Mouse (Mus musculus): ENCODE results near the gene Fbxl16. TPM values are rescaled to one million over a fixed set of nuclear protein-coding genes. Genes with fewer than 3 reads are reported as not detected.

Fbxl16 gene
- total and polyA plus RNA-seq, 3 experiments, result 1.1 to 3.2 (median 1.4) TPM

DNA sequence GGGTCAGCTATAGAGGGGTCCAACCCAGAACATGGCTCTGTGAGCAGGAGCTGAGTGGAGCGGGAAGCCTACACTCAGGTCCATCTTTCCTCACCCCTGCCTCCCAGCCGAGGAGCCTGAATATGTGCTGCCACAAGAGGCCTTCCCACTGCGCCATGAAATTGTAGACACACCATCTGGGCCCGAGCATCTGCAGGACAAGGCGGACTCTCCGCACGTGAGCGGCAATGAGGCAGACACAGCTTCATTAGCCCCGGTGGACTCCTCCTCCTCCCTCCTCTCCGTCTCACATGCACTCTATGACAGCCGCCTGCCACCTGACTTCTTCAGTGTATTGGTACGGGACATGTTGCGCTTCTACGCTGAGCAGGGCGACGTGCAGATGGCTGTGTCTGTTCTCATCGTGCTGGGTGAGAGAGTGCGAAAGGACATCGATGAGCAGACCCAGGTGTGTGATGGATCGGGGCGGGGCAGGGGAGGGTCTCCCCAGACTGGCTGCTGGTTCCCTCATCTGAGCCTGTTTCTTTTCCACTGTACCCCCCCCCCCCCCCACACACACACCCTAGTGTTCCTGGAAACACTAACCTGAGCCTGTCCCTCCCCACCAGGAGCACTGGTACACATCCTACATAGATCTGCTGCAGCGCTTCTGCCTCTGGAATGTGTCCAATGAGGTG is 18.8 kb downstream of the Fbxl16 start:
- intact Hi-C loops (cut with DNase I), result no loop called here
- Histone ChIP-seq H3K4me3 (no peak overlapping the region), H3K79me2 (replicated peaks; ENCODE audit: control insufficient read depth, insufficient read depth, low read length) (no peaks in the 10 kb centered on the region; the same call in 1 of the 2 replicates), H3K9ac (ENCODE audit: low read depth, low read length) (no peak overlapping the region), H3K27me3 (ENCODE audit: control insufficient read depth, insufficient read depth, low read length) (no peaks in the 10 kb centered on the region), H3K4me1 (ENCODE audit: control insufficient read depth, insufficient read depth, low read length) (peaks cover 17% of the 10 kb centered on the region), H3K27ac (no peak overlapping the region), H3K36me3 (ENCODE audit: control insufficient read depth, insufficient read depth, low read length) (no peaks in the 10 kb centered on the region; the same call in 1 of the 2 replicates)
- no peak for TF ChIP-seq EP300 (IDR thresholded peaks at IDR 0.05; ENCODE audit: insufficient read depth, low read depth, low read length)
- TF ChIP-seq CTCF (IDR thresholded peaks at IDR 0.05), result no peak
- TF ChIP-seq POLR2A (IDR thresholded peaks at IDR 0.05; ENCODE audit: insufficient read depth, low read depth, low read length), result no peak
- peak in 1 of 2 experiments; percentile 18 for DNase-seq
- 94% methylated on average over 22 of the region's 22 CpGs for WGBS

DNA sequence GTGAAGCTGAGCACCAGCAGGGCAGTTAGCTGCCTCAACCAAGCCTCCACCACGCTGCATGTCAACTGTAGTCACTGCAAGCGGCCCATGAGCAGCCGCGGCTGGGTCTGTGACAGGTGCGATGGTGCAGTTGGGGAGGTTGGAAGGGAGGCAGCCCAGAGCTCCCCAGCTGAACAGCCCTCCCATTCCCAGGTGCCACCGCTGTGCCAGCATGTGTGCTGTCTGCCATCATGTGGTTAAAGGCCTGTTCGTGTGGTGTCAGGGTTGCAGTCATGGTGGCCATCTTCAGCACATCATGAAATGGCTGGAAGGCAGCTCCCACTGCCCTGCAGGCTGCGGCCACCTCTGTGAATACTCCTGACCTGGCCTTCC is 19.3 kb downstream of the Fbxl16 start:
- 86% methylated on average over 8 of the region's 8 CpGs for WGBS
- H3K36me3 ChIP-seq (ENCODE audit: control insufficient read depth, insufficient read depth, low read length), result no peaks in the 10 kb centered on the region; the same call in 1 of the 2 replicates
- peaks cover 17% of the 10 kb centered on the region for H3K4me1 ChIP-seq (ENCODE audit: control insufficient read depth, insufficient read depth, low read length)

DNA sequence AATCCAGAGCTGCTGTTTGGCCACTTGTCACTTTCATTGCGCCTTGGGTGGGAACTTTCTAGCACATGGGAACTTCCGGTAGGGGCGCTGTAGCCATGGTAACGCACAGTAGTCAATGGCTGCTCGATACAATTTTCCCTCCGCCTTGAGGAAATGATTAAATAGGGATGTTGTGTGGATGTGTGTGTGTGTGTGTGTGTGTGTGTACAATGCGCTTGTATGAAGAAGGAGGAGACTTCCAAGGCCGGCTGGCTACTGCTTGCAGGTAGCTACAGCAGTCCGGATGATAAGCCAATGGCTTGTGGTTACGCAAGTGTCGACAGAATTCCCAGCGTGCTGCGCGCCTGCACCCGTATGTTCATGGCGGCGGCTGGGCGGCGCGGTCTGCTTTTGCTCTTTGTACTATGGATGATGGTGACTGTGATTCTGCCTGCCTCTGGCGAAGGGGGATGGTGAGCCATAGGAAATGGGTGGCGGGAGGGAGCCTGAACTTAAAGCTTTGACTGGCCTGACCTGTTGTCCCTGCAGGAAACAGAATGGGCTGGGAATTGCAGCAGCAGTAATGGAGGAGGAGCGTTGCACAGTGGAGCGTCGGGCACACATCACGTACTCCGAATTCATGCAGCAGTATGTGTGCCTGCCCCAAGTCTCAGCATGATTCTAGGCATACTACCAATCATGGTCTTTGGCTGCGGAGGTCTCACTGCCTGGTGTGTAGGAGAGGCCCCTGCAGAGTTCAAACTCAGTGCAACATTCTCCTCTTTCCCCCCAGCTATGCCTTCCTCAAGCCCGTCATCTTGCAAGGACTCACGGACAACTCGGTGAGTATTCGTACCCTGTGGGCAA is 20.1 kb downstream of the Fbxl16 start, which contains the start of gene Jmjd8:
Gene Jmjd8, plus strand, starts transcription at position 156 of the 846 bp plus-strand sequence.
- H3K27ac ChIP-seq, result peak within 1 kb of the TSS; percentile 81
- no peaks in the 10 kb centered on the region; the same call in 1 of the 2 replicates for H3K36me3 ChIP-seq (ENCODE audit: control insufficient read depth, insufficient read depth, low read length)
- peaks cover 16% of the 10 kb centered on the region for H3K4me1 ChIP-seq (ENCODE audit: control insufficient read depth, insufficient read depth, low read length)
- intact Hi-C loops (cut with DNase I), result no loop called here
- H3K27me3 ChIP-seq (ENCODE audit: control insufficient read depth, insufficient read depth, low read length), result no peaks in the 10 kb centered on the region
- peak; percentile 85 to 86 for DNase-seq
- under 1% methylated on average over 32 of the region's 32 CpGs for WGBS
- peak; percentile 58 for TF ChIP-seq CTCF (IDR thresholded peaks at IDR 0.05)
- TF ChIP-seq POLR2A (IDR thresholded peaks at IDR 0.05; ENCODE audit: insufficient read depth, low read depth, low read length), result peak; percentile 84
- TF ChIP-seq EP300 (IDR thresholded peaks at IDR 0.05; ENCODE audit: insufficient read depth, low read depth, low read length), result no peak
- H3K9ac ChIP-seq (ENCODE audit: low read depth, low read length), result peak within 1 kb of the TSS; percentile 85
- peak within 1 kb of the TSS; percentile 83 for H3K4me3 ChIP-seq
- no peaks in the 10 kb centered on the region; the same call in 1 of the 2 replicates for H3K79me2 ChIP-seq (replicated peaks; ENCODE audit: control insufficient read depth, insufficient read depth, low read length)

More for the DNA sequence above, 19.3 kb downstream of the Fbxl16 start:
- Histone ChIP-seq H3K9ac (ENCODE audit: low read depth, low read length) (no peak overlapping the region), H3K79me2 (replicated peaks; ENCODE audit: control insufficient read depth, insufficient read depth, low read length) (no peaks in the 10 kb centered on the region; the same call in 1 of the 2 replicates), H3K4me3 (peak overlapping the region; percentile 83), H3K27me3 (ENCODE audit: control insufficient read depth, insufficient read depth, low read length) (no peaks in the 10 kb centered on the region), H3K27ac (peak overlapping the region; percentile 81)
- intact Hi-C loops (cut with DNase I), result no loop called here
- no peak for DNase-seq
- no peak for TF ChIP-seq CTCF (IDR thresholded peaks at IDR 0.05)

DNA sequence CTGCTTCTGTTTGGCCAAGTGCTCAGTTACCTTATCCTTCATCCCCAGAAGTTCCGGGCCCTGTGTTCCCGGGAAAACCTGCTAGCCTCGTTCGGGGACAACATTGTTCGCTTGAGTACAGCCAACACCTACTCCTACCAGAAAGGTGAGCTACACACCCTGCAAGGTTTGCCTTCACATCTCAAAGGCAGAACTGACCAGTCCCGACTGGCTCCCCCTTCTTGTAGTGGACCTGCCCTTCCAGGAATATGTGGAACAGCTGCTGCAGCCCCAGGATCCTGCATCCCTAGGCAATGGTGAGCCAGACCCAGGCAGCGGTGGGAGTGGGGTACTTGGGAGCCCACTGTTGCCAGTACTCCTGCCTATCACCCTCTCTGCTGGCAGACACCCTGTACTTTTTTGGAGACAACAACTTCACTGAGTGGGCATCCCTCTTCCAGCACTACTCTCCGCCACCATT is 20.7 kb downstream of the Fbxl16 start:
- no peak for DNase-seq
- no peaks in the 10 kb centered on the region for H3K27me3 ChIP-seq (ENCODE audit: control insufficient read depth, insufficient read depth, low read length)
- peak overlapping the region; percentile 83 for H3K4me3 ChIP-seq
- H3K36me3 ChIP-seq (ENCODE audit: control insufficient read depth, insufficient read depth, low read length), result no peaks in the 10 kb centered on the region; the same call in 1 of the 2 replicates
- peaks cover 12% of the 10 kb centered on the region for H3K4me1 ChIP-seq (ENCODE audit: control insufficient read depth, insufficient read depth, low read length)
- H3K27ac ChIP-seq, result no peak overlapping the region
- H3K79me2 ChIP-seq (replicated peaks; ENCODE audit: control insufficient read depth, insufficient read depth, low read length), result no peaks in the 10 kb centered on the region; the same call in 1 of the 2 replicates
- peak overlapping the region; percentile 85; the same call in 1 of the 2 replicates for H3K9ac ChIP-seq (ENCODE audit: low read depth, low read length)
- WGBS, result 33% methylated on average over 8 of the region's 8 CpGs
- intact Hi-C loops (cut with DNase I), result loop anchor here (5.0 kb wide), 1 partner anchor 38 kb away; the partner anchor contains the start of gene Mcrip2
- TF ChIP-seq EP300 (IDR thresholded peaks at IDR 0.05; ENCODE audit: insufficient read depth, low read depth, low read length) (no peak), POLR2A (IDR thresholded peaks at IDR 0.05; ENCODE audit: insufficient read depth, low read depth, low read length) (0 out of 2 replicates have a peak, but pooled peaks have one; percentile 19), CTCF (IDR thresholded peaks at IDR 0.05) (no peak)

DNA sequence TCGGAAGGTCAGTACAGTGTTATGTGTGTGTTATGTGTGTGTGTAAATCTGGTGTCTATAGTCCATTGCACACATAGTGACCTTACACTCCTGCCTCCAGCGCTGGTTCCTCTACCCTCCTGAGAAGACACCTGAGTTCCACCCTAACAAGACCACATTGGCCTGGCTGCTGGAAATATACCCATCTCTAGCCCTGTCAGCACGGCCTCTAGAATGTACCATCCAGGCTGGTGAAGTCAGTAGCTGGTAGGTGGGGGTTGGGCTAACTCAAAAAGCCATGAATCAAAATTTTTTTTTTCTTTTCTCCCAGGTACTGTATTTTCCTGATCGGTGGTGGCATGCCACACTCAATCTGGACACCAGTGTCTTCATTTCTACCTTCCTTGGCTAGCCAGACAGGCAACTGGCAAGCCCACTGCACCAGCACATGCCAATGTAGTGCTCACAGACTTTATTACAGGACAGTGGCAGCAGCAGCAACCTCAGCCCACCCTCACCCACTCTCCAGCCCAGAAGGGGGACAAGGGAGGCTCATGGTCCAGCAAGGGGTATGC is 21.4 kb downstream of the Fbxl16 start:
- no peak overlapping the region for H3K4me3 ChIP-seq
- H3K36me3 ChIP-seq (ENCODE audit: control insufficient read depth, insufficient read depth, low read length), result no peaks in the 10 kb centered on the region; the same call in 1 of the 2 replicates
- H3K4me1 ChIP-seq (ENCODE audit: control insufficient read depth, insufficient read depth, low read length), result peaks cover 16% of the 10 kb centered on the region
- H3K27ac ChIP-seq, result no peak overlapping the region
- intact Hi-C loops (cut with DNase I), result loop anchor here (5.0 kb wide), 1 partner anchor 37 kb away; the partner anchor contains the start of gene Mcrip2
- no peak for TF ChIP-seq CTCF (IDR thresholded peaks at IDR 0.05)
- TF ChIP-seq POLR2A (IDR thresholded peaks at IDR 0.05; ENCODE audit: insufficient read depth, low read depth, low read length), result no peak
- TF ChIP-seq EP300 (IDR thresholded peaks at IDR 0.05; ENCODE audit: insufficient read depth, low read depth, low read length), result no peak
- no peak overlapping the region for H3K9ac ChIP-seq (ENCODE audit: low read depth, low read length)
- DNase-seq, result no peak
- 81% methylated on average over 4 of the region's 4 CpGs for whole genome bisulfite sequencing
- H3K79me2 ChIP-seq (replicated peaks; ENCODE audit: control insufficient read depth, insufficient read depth, low read length), result peaks cover 1% of the 10 kb centered on the region
- no peaks in the 10 kb centered on the region for H3K27me3 ChIP-seq (ENCODE audit: control insufficient read depth, insufficient read depth, low read length)

All from heart, adult 2 months (tissue).